ENCODE assay signal across 24 mouse cellular contexts in genomic region chr15:6375016-6375415, GRCm38 (mm10).
DNase-seq lines count a peak whose midpoint lies in the region; ATAC-seq and TF ChIP-seq lines count a peak whose summit lies in the region.
"Had no signal": no experiment of that assay in that cellular context is flagged by ENCODE, and none has a peak within 500 bp of the region (broad histone marks: within the 10 kb centered on the region; RNA-seq: fewer than 3 reads in every experiment).

No protein-coding gene starts in this region.

- no peaks in the 10 kb centered on the region for H3K9me3 ChIP-seq in kidney, embryonic 14.5 days (ENCODE audit: control insufficient read depth, low read length)
- no peaks in the 10 kb centered on the region for H3K9me3 ChIP-seq in kidney, postnatal 0 days (replicated peaks; ENCODE audit: low read length)
- no peaks in the 10 kb centered on the region for H3K9me3 ChIP-seq in forebrain, embryonic 14.5 days (replicated peaks; ENCODE audit: control insufficient read depth, low read length)
- H3K9me3 ChIP-seq: embryonic facial prominence, embryonic 15.5 days; forebrain, embryonic 15.5 days; limb, embryonic 13.5 days; liver, embryonic 15.5 days; midbrain, embryonic 15.5 days; neural tube, embryonic 12.5 days; stomach, embryonic 15.5 days had no signal

- 81% methylated on average over 13 of the region's 13 CpGs for WGBS in kidney, embryonic 14.5 days
- WGBS in kidney, postnatal 0 days = 76% methylated on average over 13 of the region's 13 CpGs
- WGBS in forebrain, embryonic 14.5 days = 81% methylated on average over 13 of the region's 13 CpGs

- DNase-seq in kidney, adult 11 months = peak; percentile 83
- peak; percentile 67 for DNase-seq in kidney, adult 18-20 months
- no peak for DNase-seq in kidney, postnatal 0 days (ENCODE audit: low spot score)
- no peak for DNase-seq in spleen, postnatal 10 days (ENCODE audit: low spot score in 2 of 2)
- DNase-seq in forebrain, embryonic 14.5 days (ENCODE audit: low spot score) = no peak
- DNase-seq in adipocyte (ENCODE audit: low spot score) = no peak
- DNase-seq: adrenal gland, postnatal 36 days; cerebellum, adult 9-11 months; gastrocnemius, postnatal 25 days; heart, postnatal 4 days; layer of hippocampus, postnatal 36 days; right cerebral cortex, postnatal 4 days; thymus, postnatal 25 days had no signal

- no peak for ATAC-seq in kidney, embryonic 14.5 days (ENCODE audit: low FRiP score, low TSS enrichment)
- ATAC-seq in kidney, postnatal 0 days (replicated peaks; ENCODE audit: low FRiP score, low read depth) = peak; percentile 80
- ATAC-seq in forebrain, embryonic 14.5 days = no peak
- ATAC-seq: forebrain, embryonic 15.5 days; inflammation-experienced regulatory T-cells, adult 6 months; midbrain, embryonic 15.5 days had no signal

- H3K27me3 ChIP-seq in kidney, embryonic 14.5 days (ENCODE audit: control insufficient read depth, insufficient read depth, low read length) = no peaks in the 10 kb centered on the region
- H3K27me3 ChIP-seq in kidney, postnatal 0 days (ENCODE audit: insufficient read depth, low read length) = no peaks in the 10 kb centered on the region
- H3K27me3 ChIP-seq in forebrain, embryonic 14.5 days (replicated peaks; ENCODE audit: control insufficient read depth, insufficient read depth, low read length) = no peaks in the 10 kb centered on the region
- H3K27me3 ChIP-seq: embryonic facial prominence, embryonic 15.5 days; forebrain, embryonic 15.5 days; limb, embryonic 13.5 days; liver, embryonic 15.5 days; midbrain, embryonic 15.5 days; neural tube, embryonic 12.5 days; stomach, embryonic 15.5 days had no signal

- H3K4me2 ChIP-seq in kidney, embryonic 14.5 days (replicated peaks; ENCODE audit: low read depth, low read length) = no peak overlapping the region
- no peak overlapping the region for H3K4me2 ChIP-seq in kidney, postnatal 0 days (ENCODE audit: low read length)
- H3K4me2 ChIP-seq in forebrain, embryonic 14.5 days (ENCODE audit: low read length) = no peak overlapping the region
- H3K4me2 ChIP-seq: embryonic facial prominence, embryonic 15.5 days; forebrain, embryonic 15.5 days; hindbrain, embryonic 14.5 days; limb, embryonic 13.5 days; liver, embryonic 15.5 days; midbrain, embryonic 15.5 days; neural tube, embryonic 12.5 days; stomach, embryonic 15.5 days had no signal

- TF ChIP-seq CTCF in kidney, postnatal 0 days (IDR thresholded peaks at IDR 0.05; ENCODE audit: low read depth) = no peak

- H3K27ac ChIP-seq in kidney, embryonic 14.5 days (ENCODE audit: low read depth, low read length) = no peak overlapping the region
- no peak overlapping the region for H3K27ac ChIP-seq in kidney, postnatal 0 days
- H3K27ac ChIP-seq in forebrain, embryonic 14.5 days (ENCODE audit: low read depth, low read length) = no peak overlapping the region
- H3K27ac ChIP-seq: embryonic facial prominence, embryonic 15.5 days; forebrain, embryonic 15.5 days; hindbrain, embryonic 14.5 days; limb, embryonic 13.5 days; liver, embryonic 15.5 days; macrophage; midbrain, embryonic 15.5 days; neural tube, embryonic 12.5 days; stomach, embryonic 15.5 days had no signal

- no peaks in the 10 kb centered on the region for H3K36me3 ChIP-seq in kidney, embryonic 14.5 days (ENCODE audit: control insufficient read depth, insufficient read depth, low read length)
- H3K36me3 ChIP-seq in kidney, postnatal 0 days (ENCODE audit: insufficient read depth, low read length) = no peaks in the 10 kb centered on the region
- no peaks in the 10 kb centered on the region for H3K36me3 ChIP-seq in forebrain, embryonic 14.5 days (ENCODE audit: control insufficient read depth, insufficient read depth, low read length)
- H3K36me3 ChIP-seq: embryonic facial prominence, embryonic 15.5 days; forebrain, embryonic 15.5 days; limb, embryonic 13.5 days; liver, embryonic 15.5 days; midbrain, embryonic 15.5 days; neural tube, embryonic 12.5 days; stomach, embryonic 15.5 days had no signal

- no peak overlapping the region for H3K9ac ChIP-seq in kidney, embryonic 14.5 days (ENCODE audit: low read depth, low read length)
- H3K9ac ChIP-seq in kidney, postnatal 0 days (ENCODE audit: low read depth, low read length) = no peak overlapping the region
- H3K9ac ChIP-seq in forebrain, embryonic 14.5 days (ENCODE audit: low read length) = no peak overlapping the region
- H3K9ac ChIP-seq: embryonic facial prominence, embryonic 15.5 days; forebrain, embryonic 15.5 days; hindbrain, embryonic 14.5 days; limb, embryonic 13.5 days; liver, embryonic 15.5 days; midbrain, embryonic 15.5 days; neural tube, embryonic 12.5 days; stomach, embryonic 15.5 days had no signal

- H3K4me3 ChIP-seq in kidney, embryonic 14.5 days (ENCODE audit: low read length) = no peak overlapping the region
- no peak overlapping the region for H3K4me3 ChIP-seq in kidney, postnatal 0 days (replicated peaks; ENCODE audit: low read depth, low read length)
- no peak overlapping the region for H3K4me3 ChIP-seq in forebrain, embryonic 14.5 days (ENCODE audit: low read depth, low read length)
- H3K4me3 ChIP-seq: embryonic facial prominence, embryonic 15.5 days; forebrain, embryonic 15.5 days; limb, embryonic 13.5 days; liver, embryonic 15.5 days; midbrain, embryonic 15.5 days; neural tube, embryonic 12.5 days; stomach, embryonic 15.5 days had no signal

- H3K4me1 ChIP-seq in kidney, embryonic 14.5 days (ENCODE audit: control insufficient read depth, insufficient read depth, low read length) = no peaks in the 10 kb centered on the region
- no peaks in the 10 kb centered on the region for H3K4me1 ChIP-seq in kidney, postnatal 0 days (replicated peaks; ENCODE audit: insufficient read depth, low read length)
- no peaks in the 10 kb centered on the region for H3K4me1 ChIP-seq in forebrain, embryonic 14.5 days (ENCODE audit: control insufficient read depth, insufficient read depth, low read length)
- H3K4me1 ChIP-seq: embryonic facial prominence, embryonic 15.5 days; forebrain, embryonic 15.5 days; liver, embryonic 15.5 days; midbrain, embryonic 15.5 days; neural tube, embryonic 12.5 days; stomach, embryonic 15.5 days had no signal

Comparison
In these comparisons a context has a peak if more than half of its experiments do, and no peak if none do; other contexts are left out.
1. DNase-seq: peak in kidney, adult 11 months (single experiment) and kidney, adult 18-20 months (single experiment); none in kidney, postnatal 0 days (single experiment), spleen, postnatal 10 days (0 of 2), forebrain, embryonic 14.5 days (single experiment) and adipocyte (single experiment).